Mouse (Mus musculus): ENCODE measurements around the gene Trim9. TPM values are rescaled to one million over a fixed set of nuclear protein-coding genes. Genes with fewer than 3 reads are reported as not detected.
A peak's percentile ranks its signal among the peaks of the same experiment; 100 is the strongest.

Trim9 gene
- total and polyA plus RNA-seq, 3 experiments = not detected

- no peak for TF ChIP-seq MYC (IDR thresholded peaks at IDR 0.05; ENCODE audit: low read depth, low read length)
- TF ChIP-seq CHD1 (IDR thresholded peaks at IDR 0.05; ENCODE audit: low read depth, low read length) = no peak
- TF ChIP-seq ELF1 (IDR thresholded peaks at IDR 0.05; ENCODE audit: low read depth, low read length) = no peak
- no peak for TF ChIP-seq RAD21 (IDR thresholded peaks at IDR 0.05; ENCODE audit: low read depth, low read length)
- TF ChIP-seq POLR2AphosphoS5 (IDR thresholded peaks at IDR 0.05; ENCODE audit: borderline replicate concordance, low read depth, low read length) = no peak
- no peak for TF ChIP-seq USF2 (IDR thresholded peaks at IDR 0.05; ENCODE audit: borderline replicate concordance in 1 of 2, insufficient read depth in 1 of 2, low read depth in 1 of 2, low read length in 2 of 2)
- no peak for TF ChIP-seq UBTF (IDR thresholded peaks at IDR 0.05; ENCODE audit: borderline replicate concordance, insufficient read depth, low read depth, low read length)
- no peak for TF ChIP-seq HCFC1 (IDR thresholded peaks at IDR 0.05; ENCODE audit: low read depth, low read length)
- no peak for TF ChIP-seq POLR2AphosphoS2 (IDR thresholded peaks at IDR 0.05; ENCODE audit: low read length)
- no peak for TF ChIP-seq CTCF (IDR thresholded peaks at IDR 0.05 in 2 of 3, conservative IDR thresholded peaks at IDR 0.05 in 1 of 3; ENCODE audit: control insufficient read depth in 1 of 3, insufficient read depth in 1 of 3, low read depth in 2 of 3, low read length in 3 of 3, poor library complexity in 1 of 3, severe bottlenecking in 1 of 3)
These were observed 43.4 kb downstream of the Trim9 start for GRCm38 (mm10) chr12:70304014-70304413.

GRCm38 (mm10) chr12:70303525-70303924, 43.9 kb downstream of the Trim9 start:
- Histone ChIP-seq H3K9me3 (replicated peaks; ENCODE audit: insufficient read depth, low read length) (no peaks in the 10 kb centered on the region), H3K27ac (ENCODE audit: control insufficient read depth, low read depth, low read length) (no peak overlapping the region), H3K27me3 (ENCODE audit: control insufficient read depth in 1 of 2, insufficient read depth in 2 of 2, low read length in 2 of 2) (peaks cover 0 to 7% of the 10 kb centered on the region in 2 experiments; a peak in 2 of 4 replicates), H3K4me3 (ENCODE audit: control insufficient read depth in 1 of 2, insufficient read depth in 1 of 2, low read depth in 2 of 2, low read length in 2 of 2) (no peak overlapping the region), H3K36me3 (ENCODE audit: control insufficient read depth in 1 of 2, insufficient read depth in 2 of 2, low read length in 2 of 2) (no peaks in the 10 kb centered on the region), H3K9ac (ENCODE audit: control insufficient read depth, low read depth, low read length, poor library complexity, severe bottlenecking) (no peak overlapping the region), H3K79me2 (ENCODE audit: control insufficient read depth, insufficient read depth, low read length, poor library complexity) (no peaks in the 10 kb centered on the region), H3K4me1 (ENCODE audit: control insufficient read depth in 1 of 2, insufficient read depth in 2 of 2, low read length in 2 of 2) (peaks cover 0 to 5% of the 10 kb centered on the region in 2 experiments; a peak in 1 of 4 replicates)
- DNase-seq (ENCODE audit: low read depth, low spot score) = peak; percentile 35
- TF ChIP-seq GABPA (IDR thresholded peaks at IDR 0.05; ENCODE audit: low read depth, low read length) (no peak), RCOR1 (IDR thresholded peaks at IDR 0.05; ENCODE audit: low read depth, low read length) (no peak), E2F4 (IDR thresholded peaks at IDR 0.05; ENCODE audit: borderline replicate concordance, low read depth, low read length) (no peak), CTCF (IDR thresholded peaks at IDR 0.05 in 2 of 3, conservative IDR thresholded peaks at IDR 0.05 in 1 of 3; ENCODE audit: control insufficient read depth in 1 of 3, insufficient read depth in 1 of 3, low read depth in 2 of 3, low read length in 3 of 3, poor library complexity in 1 of 3, severe bottlenecking in 1 of 3) (no peak), EP300 (IDR thresholded peaks at IDR 0.05; ENCODE audit: low read depth in 1 of 2, low read length in 2 of 2) (no peak), BHLHE40 (IDR thresholded peaks at IDR 0.05; ENCODE audit: borderline replicate concordance, low read depth, low read length) (no peak), MEF2A (IDR thresholded peaks at IDR 0.05; ENCODE audit: extremely low read depth, insufficient replicate concordance, low read depth, low read length, poor library complexity, severe bottlenecking) (no peak), TBP (IDR thresholded peaks at IDR 0.05; ENCODE audit: low read depth, low read length) (no peak), CHD2 (IDR thresholded peaks at IDR 0.05; ENCODE audit: low read length) (no peak), NRF1 (IDR thresholded peaks at IDR 0.05; ENCODE audit: insufficient read depth, low read depth, low read length, poor library complexity, severe bottlenecking) (no peak), MAZ (IDR thresholded peaks at IDR 0.05; ENCODE audit: low read depth, low read length) (no peak), KAT2A (conservative IDR thresholded peaks at IDR 0.05; ENCODE audit: low read depth, low read length) (no peak), MYB (IDR thresholded peaks at IDR 0.05; ENCODE audit: low read depth, low read length) (no peak), POLR2A (IDR thresholded peaks at IDR 0.05; ENCODE audit: control insufficient read depth in 1 of 2, insufficient read depth in 1 of 2, low read depth in 1 of 2, low read length in 2 of 2, poor library complexity in 1 of 2) (no peak), NELFE (IDR thresholded peaks at IDR 0.05; ENCODE audit: low read depth, low read length) (no peak), POLR2AphosphoS5 (IDR thresholded peaks at IDR 0.05; ENCODE audit: borderline replicate concordance, low read depth, low read length) (no peak)

More at GRCm38 (mm10) chr12:70304014-70304413, 43.4 kb downstream of the Trim9 start:
- no peak overlapping the region for H3K27ac ChIP-seq (ENCODE audit: control insufficient read depth, low read depth, low read length)
- H3K4me1 ChIP-seq (ENCODE audit: control insufficient read depth in 1 of 2, insufficient read depth in 2 of 2, low read length in 2 of 2) = peaks cover 0 to 5% of the 10 kb centered on the region in 2 experiments; a peak in 1 of 4 replicates
- H3K9ac ChIP-seq (ENCODE audit: control insufficient read depth, low read depth, low read length, poor library complexity, severe bottlenecking) = no peak overlapping the region
- peaks cover 0 to 7% of the 10 kb centered on the region in 2 experiments; a peak in 2 of 4 replicates for H3K27me3 ChIP-seq (ENCODE audit: control insufficient read depth in 1 of 2, insufficient read depth in 2 of 2, low read length in 2 of 2)
- H3K9me3 ChIP-seq (replicated peaks; ENCODE audit: insufficient read depth, low read length) = no peaks in the 10 kb centered on the region
- H3K4me3 ChIP-seq (ENCODE audit: control insufficient read depth in 1 of 2, insufficient read depth in 1 of 2, low read depth in 2 of 2, low read length in 2 of 2) = no peak overlapping the region
- H3K36me3 ChIP-seq (ENCODE audit: control insufficient read depth in 1 of 2, insufficient read depth in 2 of 2, low read length in 2 of 2) = no peaks in the 10 kb centered on the region
- no peaks in the 10 kb centered on the region for H3K79me2 ChIP-seq (ENCODE audit: control insufficient read depth, insufficient read depth, low read length, poor library complexity)
- DNase-seq (ENCODE audit: low read depth, low spot score) = no peak
